Mouse (Mus musculus): ENCODE results near the gene Vinac1. TPM values are rescaled to one million over a fixed set of nuclear protein-coding genes. Genes with fewer than 3 reads are reported as not detected.
"Not testable (repeated sequence)": the region's sequence is repeated elsewhere in the genome, so short reads cannot be mapped to it uniquely, and the experiment has no call there.

The Vinac1 gene
- total RNA-seq, 2 experiments from 2014 or later = not detected

GRCm38 (mm10) chr2:129038937-129039631 is 8.9 kb downstream of the Vinac1 start:
- no peak for DNase-seq

- no peak for DNase-seq
Observed at GRCm38 (mm10) chr2:129038426-129038936, 9.5 kb downstream of the Vinac1 start.

GRCm38 (mm10) chr2:129035381-129035780 is 12.6 kb downstream of the Vinac1 start:
- DNase-seq = no peak

- no peak for DNase-seq
Observed at GRCm38 (mm10) chr2:129024820-129025219, 23.2 kb downstream of the Vinac1 start.

GRCm38 (mm10) chr2:129020106-129020505 is 27.9 kb downstream of the Vinac1 start:
- no peak for DNase-seq

GRCm38 (mm10) chr2:129008867-129009266 is 39.1 kb downstream of the Vinac1 start:
- DNase-seq = not testable (repeated sequence)

- no peak for DNase-seq
Observed at GRCm38 (mm10) chr2:129006194-129006749, 41.7 kb downstream of the Vinac1 start.

GRCm38 (mm10) chr2:129004872-129005271 is 43.1 kb downstream of the Vinac1 start:
- DNase-seq = no peak

- DNase-seq = no peak
Observed at GRCm38 (mm10) chr2:128984746-128985145, 63.2 kb downstream of the Vinac1 start.

- no peak for DNase-seq
Observed at GRCm38 (mm10) chr2:128975572-128975971, 72.4 kb downstream of the Vinac1 start.

Other genes with a start within 250 kb of the Vinac1 start
- gene Tmem87b, start 230.1 kb downstream of the Vinac1 start, total RNA-seq (2021) = 10 to 100 TPM; 10.6 to 12.2 TPM
- 1 to 10 TPM; 3.6 to 4.8 TPM for gene Fbln7, start 185.2 kb downstream of the Vinac1 start, total RNA-seq (2021)
- 1 to 10 TPM; 7.1 to 7.8 TPM for gene Zc3h8, start 104.1 kb downstream of the Vinac1 start, total RNA-seq (2021)
- 1 to 10 TPM; 3.8 to 4.4 TPM for gene Zc3h6, start 80.8 kb downstream of the Vinac1 start, total RNA-seq (2021)
- gene Gm10762, start 80.4 kb downstream of the Vinac1 start, total RNA-seq (2021) = 10 to 100 TPM in 1 of 2 experiments, 1 to 10 TPM in 1; 9.6 to 13.4 TPM
- gene Ttl, start 17.8 kb upstream of the Vinac1 start, total RNA-seq (2021) = 1 to 10 TPM; 6.0 to 6.3 TPM
- gene Polr1b, start 52.8 kb upstream of the Vinac1 start, total RNA-seq (2021) = 10 to 100 TPM; 10.7 to 11.4 TPM
- 1 to 10 TPM; 7.4 to 8.4 TPM for gene Chchd5, start 81.5 kb upstream of the Vinac1 start, total RNA-seq (2021)
- 10 to 100 TPM in 1 of 2 experiments, 1 to 10 TPM in 1; 5.6 to 11.5 TPM for gene Slc20a1, start 150.6 kb upstream of the Vinac1 start, total RNA-seq (2021)
- gene Ckap2l, start 249.0 kb upstream of the Vinac1 start, total RNA-seq (2021) = under 1 TPM; 0.49 to 0.64 TPM

All from gastrocnemius, postnatal 25 days (tissue).